Mouse (Mus musculus) hindbrain, embryonic 14.5 days (tissue): Measurements from ENCODE around the gene Aars2. TPM values are rescaled to one million over a fixed set of nuclear protein-coding genes. Genes with fewer than 3 reads are reported as not detected.
A peak's percentile ranks its signal among the peaks of the same experiment; 100 is the strongest.

Experiments used
- ATAC-seq: fragments of 200-750 bp; cut with Nextera tagmentation; 2 replicates; pipeline ENCODE4 v1.8.0; 2017; ENCODE audit warnings: moderate number of reproducible peaks, mild to moderate bottlenecking, moderate TSS enrichment, moderate library complexity; ENCODE audit not compliant: low FRiP score
- DNase-seq: peaks from one replicate; pipeline ENCODE4 v3.0.0-alpha.2; 2015; ENCODE audit warnings: low spot score
- H3K27ac ChIP-seq: fragments of 300-500 bp; sonication (generic); 2 replicates; pipeline ENCODE4 v1.5.1; 2014; ENCODE audit warnings: mild to moderate bottlenecking, moderate library complexity
- H3K27me3 ChIP-seq: fragments of 300-500 bp; sonication (generic); 2 replicates; pipeline ENCODE4 v1.6.1; 2014; ENCODE audit warnings: mild to moderate bottlenecking, low read length, mixed read lengths; ENCODE audit not compliant: control insufficient read depth, insufficient read depth
- H3K36me3 ChIP-seq: fragments of 300-500 bp; sonication (generic); replicated peaks from 2 replicates; pipeline ENCODE4 v1.6.1; 2014; ENCODE audit not compliant: control insufficient read depth, insufficient read depth
- H3K4me1 ChIP-seq: fragments of 300-500 bp; sonication (generic); replicated peaks from 2 replicates; pipeline ENCODE4 v1.6.1; 2014; ENCODE audit warnings: antibody characterized with exemption, low read length, mixed read lengths; ENCODE audit not compliant: control insufficient read depth, insufficient read depth
- H3K4me2 ChIP-seq: fragments of 300-500 bp; sonication (generic); replicated peaks from 2 replicates; pipeline ENCODE4 v1.6.1; 2014; ENCODE audit warnings: mild to moderate bottlenecking, moderate library complexity
- H3K4me3 ChIP-seq: fragments of 300-500 bp; sonication (generic); replicated peaks from 2 replicates; pipeline ENCODE4 v1.5.1; 2014; ENCODE audit warnings: mild to moderate bottlenecking, low read length
- H3K9ac ChIP-seq: fragments of 300-500 bp; sonication (generic); 2 replicates; pipeline ENCODE4 v1.6.1; 2014
- H3K9me3 ChIP-seq: fragments of 300-500 bp; sonication (generic); 2 replicates; pipeline ENCODE4 v1.6.1; 2016; ENCODE audit warnings: low read length; ENCODE audit not compliant: control insufficient read depth
- WGBS: fragments of 180-500 bp; shearing (Covaris S2); extraction: QIAGEN DNeasy Blood & Tissue Kit; methylation state at CpG from one replicate; pipeline ENCODE4 v1.1.7; 2014; 5-methylcytosine and 5-hydroxymethylcytosine counted together
- polyA plus RNA-seq: library from polyadenylated mRNA; unstranded; fragments of >200 nt; fragmentation: Nextera tagmentation; extraction: Ambion mirVana; gene quantifications from 2 replicates; pipeline ENCODE4 v1.2.1, GENCODE M21; 2014

Gene Aars2
- polyA plus RNA-seq, 1 experiment from 2014 or later: 15.2 TPM

DNA sequence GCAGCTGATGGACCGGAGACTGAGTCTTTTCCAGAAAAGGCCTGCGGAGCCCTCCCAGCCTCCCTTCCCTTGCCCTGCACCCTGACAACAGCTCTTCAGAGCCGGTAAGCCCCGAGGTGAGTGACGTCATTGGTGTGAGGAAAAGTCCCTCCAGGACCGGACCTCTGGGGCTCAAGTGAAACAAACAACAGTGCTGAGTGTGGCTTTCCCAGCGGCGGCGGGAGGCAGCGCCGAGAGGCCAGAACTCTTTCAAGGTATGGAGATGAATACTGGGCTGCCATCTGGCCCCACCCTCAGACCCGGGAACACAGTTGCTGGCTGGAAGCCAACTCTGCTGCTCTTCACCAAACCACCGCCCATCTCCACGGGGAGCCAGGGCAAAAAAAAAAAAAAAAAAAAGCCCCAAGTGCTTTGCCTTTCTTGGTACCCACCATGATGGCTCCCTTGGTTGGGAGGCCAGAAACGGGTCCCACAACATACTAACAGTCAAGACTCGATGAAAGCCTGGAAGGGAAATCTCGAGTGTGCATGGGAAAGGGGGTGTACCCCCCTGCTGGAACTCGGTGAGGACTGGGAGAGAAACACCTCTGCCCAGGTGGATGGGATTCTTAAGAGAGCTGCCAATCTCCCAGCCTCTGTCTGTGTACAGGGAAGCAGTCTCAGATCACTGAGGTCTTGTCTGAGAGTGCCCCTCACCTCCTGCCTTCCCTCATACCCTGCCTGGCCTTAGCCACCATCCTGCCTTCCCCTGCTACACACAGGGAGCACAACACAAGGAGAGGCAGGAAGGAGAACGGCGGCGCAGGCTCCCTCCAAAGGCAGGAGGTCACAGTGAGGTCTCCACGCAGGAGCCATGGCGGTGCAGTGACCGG lies 37.6 kb downstream of the Aars2 start:
- Histone ChIP-seq H3K4me3 (no peak overlapping the region), H3K4me1 (peaks cover 32% of the 10 kb centered on the region)

GRCm38 (mm10) chr17:45544873-45545277 lies 38.2 kb downstream of the Aars2 start:
- DNase-seq: no peak
- Histone ChIP-seq H3K4me3 (peak overlapping the region; percentile 8; the same call in 1 of the 2 replicates), H3K27ac (no peak overlapping the region), H3K4me1 (peaks cover 32% of the 10 kb centered on the region), H3K27me3 (peaks cover 36% of the 10 kb centered on the region), H3K4me2 (peak overlapping the region; percentile 32), H3K9ac (0 out of 2 replicates have a peak overlapping the region, but pooled peaks have one; percentile 24), H3K9me3 (no peaks in the 10 kb centered on the region), H3K36me3 (peaks cover 31% of the 10 kb centered on the region)
- no peak for ATAC-seq
- WGBS: 6% methylated on average over 42 of the region's 46 CpGs

More for the DNA sequence above, 37.6 kb downstream of the Aars2 start:
- Histone ChIP-seq H3K9me3 (no peaks in the 10 kb centered on the region), H3K27ac (no peak overlapping the region), H3K27me3 (peaks cover 36% of the 10 kb centered on the region), H3K9ac (no peak overlapping the region), H3K4me2 (peak overlapping the region; percentile 32), H3K36me3 (peaks cover 31% of the 10 kb centered on the region)
- WGBS: 10% methylated on average over 24 of the region's 24 CpGs
- DNase-seq (no peak), ATAC-seq (no peak)

- peaks cover 35% of the 10 kb centered on the region for H3K4me1 ChIP-seq
Measured at GRCm38 (mm10) chr17:45545278-45545961, 38.8 kb downstream of the Aars2 start.

DNA sequence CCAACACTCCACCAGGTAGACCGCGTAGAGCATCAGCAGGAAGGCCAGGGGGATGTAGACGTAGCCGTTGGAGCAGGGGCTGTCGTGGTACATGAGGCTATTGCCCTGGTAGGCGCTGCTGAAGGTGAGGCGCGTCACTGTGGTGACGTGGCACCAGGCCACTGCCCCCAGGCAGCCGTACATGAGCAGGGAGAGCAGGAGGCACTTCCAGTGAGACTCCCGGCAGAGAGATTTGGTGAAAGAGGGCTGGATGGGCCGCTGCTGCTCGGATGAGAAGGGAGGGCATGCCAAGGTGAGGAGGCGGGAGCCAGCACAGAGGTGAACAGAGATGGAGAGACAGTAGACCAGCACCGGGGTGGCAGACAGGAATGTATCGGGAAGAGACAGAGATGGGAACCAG lies 40.3 kb downstream of the Aars2 start:
- ATAC-seq (no peak), DNase-seq (no peak)
- Histone ChIP-seq H3K4me2 (peak overlapping the region; percentile 11; the same call in 1 of the 2 replicates), H3K27me3 (peaks cover 35% of the 10 kb centered on the region), H3K9me3 (no peaks in the 10 kb centered on the region), H3K27ac (no peak overlapping the region), H3K9ac (no peak overlapping the region), H3K36me3 (peaks cover 31% of the 10 kb centered on the region), H3K4me3 (0 out of 2 replicates have a peak overlapping the region, but pooled peaks have one; percentile 2), H3K4me1 (peaks cover 39% of the 10 kb centered on the region)
- 76% methylated on average over 16 of the region's 16 CpGs for WGBS

More at GRCm38 (mm10) chr17:45545278-45545961, 38.8 kb downstream of the Aars2 start:
- H3K9ac ChIP-seq: no peak overlapping the region; the same call in 1 of the 2 replicates
- H3K27ac ChIP-seq: no peak overlapping the region
- peaks cover 31% of the 10 kb centered on the region for H3K36me3 ChIP-seq
- H3K27me3 ChIP-seq: peaks cover 36% of the 10 kb centered on the region
- peak overlapping the region; percentile 8 for H3K4me3 ChIP-seq
- H3K9me3 ChIP-seq: no peaks in the 10 kb centered on the region
- peak overlapping the region; percentile 32 for H3K4me2 ChIP-seq
- 8% methylated on average over 74 of the region's 74 CpGs for WGBS
- ATAC-seq (no peak), DNase-seq (no peak)

DNA sequence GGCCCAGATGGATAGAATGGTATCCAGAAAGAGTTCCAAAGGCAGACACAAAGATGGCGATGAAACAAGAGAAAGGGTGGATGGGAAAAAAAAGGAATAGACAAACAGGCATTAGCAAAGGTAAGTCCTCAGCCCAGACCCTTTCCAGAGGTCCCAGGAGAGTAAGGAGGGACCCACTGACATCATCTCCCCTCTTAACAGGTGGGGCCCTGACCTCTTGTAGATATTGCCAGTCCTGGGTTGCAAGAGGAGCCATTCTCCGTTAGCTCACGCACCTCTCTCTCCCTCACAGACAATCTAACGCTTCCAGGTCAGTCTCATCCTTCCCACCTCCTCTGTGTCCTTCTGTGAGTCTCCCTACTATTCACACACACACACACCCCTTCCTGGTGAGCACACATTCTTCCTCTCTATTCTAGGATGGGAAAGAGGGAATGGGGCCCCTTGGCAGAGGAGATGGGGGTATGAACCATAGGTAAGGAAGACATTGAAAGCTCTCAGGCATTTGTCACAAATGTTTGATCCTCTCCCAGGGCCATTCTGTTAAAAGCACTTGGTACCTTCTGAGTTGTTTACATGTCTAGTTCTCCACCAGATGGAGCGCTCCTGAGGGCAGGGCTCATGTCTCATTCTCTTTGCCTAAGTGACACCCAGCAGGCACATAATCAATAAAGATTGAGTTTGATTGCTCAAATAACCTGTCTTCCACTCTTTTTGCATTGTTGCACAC lies 41.0 kb downstream of the Aars2 start:
- no peaks in the 10 kb centered on the region for H3K9me3 ChIP-seq
- 80% methylated on average over 5 of the region's 5 CpGs for WGBS
- DNase-seq (no peak), ATAC-seq (no peak)
- H3K4me1 ChIP-seq: peaks cover 39% of the 10 kb centered on the region
- H3K27ac ChIP-seq: no peak overlapping the region; the same call in 1 of the 2 replicates
- peak overlapping the region; percentile 99; the same call in 1 of the 2 replicates for H3K9ac ChIP-seq
- peak overlapping the region; percentile 59 for H3K4me2 ChIP-seq
- peaks cover 31% of the 10 kb centered on the region for H3K36me3 ChIP-seq
- H3K27me3 ChIP-seq: peaks cover 31% of the 10 kb centered on the region
- H3K4me3 ChIP-seq: peak overlapping the region; percentile 90

DNA sequence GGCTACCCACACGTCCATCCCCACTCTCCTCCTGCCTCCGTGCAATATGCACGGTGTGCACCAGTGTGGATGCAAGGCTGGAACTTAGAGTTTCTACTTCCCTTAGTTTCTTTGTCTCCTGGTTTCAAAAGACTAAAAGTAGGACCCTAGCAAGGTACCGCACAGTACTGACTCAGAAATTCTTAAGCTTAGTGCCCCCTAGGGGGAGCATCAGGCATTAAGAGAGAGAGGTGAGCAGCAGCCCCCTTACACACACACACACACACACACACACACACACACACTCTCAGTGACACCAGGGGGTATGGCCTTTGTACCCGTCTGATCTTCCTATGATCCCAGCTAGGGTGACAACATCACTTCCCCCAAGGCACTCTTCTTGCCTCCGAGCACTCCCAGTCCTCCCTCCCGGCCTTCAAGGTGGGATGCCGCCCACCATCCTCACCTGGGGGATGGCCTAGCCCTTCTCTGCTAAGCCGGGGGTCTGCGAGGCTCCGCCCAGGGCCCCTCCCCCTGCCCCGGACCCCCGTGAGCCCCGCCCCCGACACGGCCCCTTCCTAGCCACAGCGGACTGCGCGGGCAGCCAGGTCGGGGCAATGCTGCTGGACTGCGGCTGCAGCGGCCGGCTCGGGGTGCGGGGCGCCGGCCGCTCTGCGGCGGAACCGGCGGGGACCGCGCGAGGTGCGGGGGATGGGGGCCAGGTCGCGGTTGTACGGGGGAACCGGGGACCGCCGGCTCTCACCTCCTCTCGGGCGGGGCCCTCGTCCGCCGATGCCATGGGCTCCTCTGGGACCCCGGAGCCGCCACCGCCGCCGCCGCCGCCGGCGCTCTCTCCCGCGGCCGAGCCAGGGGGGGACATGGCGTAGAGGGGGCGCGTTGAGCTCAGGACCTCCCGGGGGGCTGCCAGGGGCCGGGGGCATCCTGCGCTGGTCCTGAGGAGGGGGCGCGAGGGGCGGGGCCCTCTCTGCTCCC lies 42.2 kb downstream of the Aars2 start:
- ATAC-seq (peak; percentile 67), DNase-seq (peak; percentile 67)
- Histone ChIP-seq H3K27ac (peak overlapping the region; percentile 95), H3K9ac (peak overlapping the region; percentile 99), H3K4me3 (peak overlapping the region; percentile 90), H3K4me1 (peaks cover 37% of the 10 kb centered on the region), H3K9me3 (no peaks in the 10 kb centered on the region), H3K4me2 (peak overlapping the region; percentile 59), H3K36me3 (peaks cover 31% of the 10 kb centered on the region), H3K27me3 (peaks cover 31% of the 10 kb centered on the region)
- 3% methylated on average over 43 of the region's 68 CpGs for WGBS

GRCm38 (mm10) chr17:45549617-45550181 lies 43.1 kb downstream of the Aars2 start, which contains the start of gene Tmem151b:
Gene Tmem151b, minus strand, starts transcription at chr17:45549677.
- DNase-seq: peak; percentile 70
- under 1% methylated on average over 12 of the region's 29 CpGs for WGBS
- Histone ChIP-seq H3K4me3 (peak within 1 kb of the TSS; percentile 90), H3K4me2 (peak within 1 kb of the TSS; percentile 59), H3K27me3 (peaks cover 25% of the 10 kb centered on the region), H3K27ac (peak within 1 kb of the TSS; percentile 95), H3K9ac (peak within 1 kb of the TSS; percentile 99), H3K9me3 (no peaks in the 10 kb centered on the region), H3K36me3 (peaks cover 24% of the 10 kb centered on the region), H3K4me1 (peaks cover 29% of the 10 kb centered on the region)
- ATAC-seq: peak; percentile 57

- Histone ChIP-seq H3K27ac (peak overlapping the region; percentile 95; the same call in 1 of the 2 replicates), H3K4me3 (peak overlapping the region; percentile 90; the same call in 1 of the 2 replicates), H3K9ac (peak overlapping the region; percentile 99; the same call in 1 of the 2 replicates), H3K9me3 (no peaks in the 10 kb centered on the region), H3K27me3 (peaks cover 19% of the 10 kb centered on the region), H3K4me2 (peak overlapping the region; percentile 59), H3K36me3 (peaks cover 18% of the 10 kb centered on the region), H3K4me1 (peaks cover 23% of the 10 kb centered on the region)
- no peak for DNase-seq
- no peak for ATAC-seq
- 25% methylated on average over 5 of the region's 5 CpGs for WGBS
Measured at GRCm38 (mm10) chr17:45550253-45550652, 43.6 kb downstream of the Aars2 start.
